Mouse (Mus musculus): ENCODE results near the gene Fbxo44. TPM values are rescaled to one million over a fixed set of nuclear protein-coding genes. Genes with fewer than 3 reads are reported as not detected.
"Not testable (repeated sequence)": the region's sequence is repeated elsewhere in the genome, so short reads cannot be mapped to it uniquely, and the experiment has no call there.

Fbxo44 gene
- polyA plus RNA-seq, 1 experiment, result 3.5 TPM

DNA sequence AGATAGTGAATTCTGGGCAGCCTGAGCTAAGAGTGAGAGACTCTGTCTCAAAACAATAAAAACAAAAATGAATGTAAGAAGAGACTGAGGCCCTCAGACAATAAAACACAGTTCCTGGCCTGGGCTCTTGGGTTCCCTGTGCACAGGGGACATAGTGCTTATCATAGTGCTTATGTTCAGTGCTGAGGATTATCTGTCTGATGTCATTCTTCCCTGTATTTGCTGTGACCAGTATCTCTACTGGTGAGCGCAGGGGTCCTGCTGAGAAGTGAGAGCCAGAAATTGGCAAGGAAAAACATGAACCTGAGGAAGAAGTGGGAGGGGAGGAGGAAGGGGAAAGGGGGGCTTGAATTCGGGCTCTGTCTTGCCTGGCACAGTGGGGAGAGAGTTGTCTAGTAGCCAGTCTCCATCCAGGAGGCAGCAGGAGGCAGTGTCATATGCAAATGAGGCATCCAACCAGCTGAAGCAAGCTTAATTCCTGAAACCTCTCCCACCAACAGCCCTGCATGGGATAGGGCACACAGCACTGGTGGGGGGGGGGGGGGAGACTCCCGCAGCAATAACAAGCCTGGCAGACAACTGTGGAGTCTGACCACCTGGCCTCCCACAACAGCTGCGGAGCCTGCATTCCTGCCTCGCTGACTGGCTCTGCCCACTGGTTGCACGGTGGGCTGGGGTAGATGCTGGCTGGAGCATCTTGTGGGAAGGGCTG, 38.1 kb downstream of the Fbxo44 start:
- no peak for TF ChIP-seq POLR2A (IDR thresholded peaks at IDR 0.05; ENCODE audit: low read depth, low read length)
- TF ChIP-seq CTCF (IDR thresholded peaks at IDR 0.05; ENCODE audit: extremely low read depth, insufficient read depth, insufficient read length, insufficient replicate concordance), result no peak
- no peak for DNase-seq (ENCODE audit: low read depth in 1 of 2, low spot score in 2 of 2)
- Histone ChIP-seq H3K4me3 (ENCODE audit: extremely low read depth, insufficient read depth, insufficient read length) (no peak overlapping the region), H3K27me3 (ENCODE audit: control insufficient read depth, insufficient read depth, low read length) (no peaks in the 10 kb centered on the region), H3K27ac (ENCODE audit: insufficient read depth, low read length) (no peak overlapping the region), H3K36me3 (ENCODE audit: control insufficient read depth, insufficient read depth, low read length) (no peaks in the 10 kb centered on the region), H3K4me1 (ENCODE audit: control insufficient read depth, insufficient read depth, insufficient read length) (no peaks in the 10 kb centered on the region)
- WGBS, result 53% methylated on average over 6 of the region's 6 CpGs

- 82% methylated on average over 4 of the region's 4 CpGs for WGBS
- Histone ChIP-seq H3K27ac (ENCODE audit: insufficient read depth, low read length) (no peak overlapping the region), H3K4me1 (ENCODE audit: control insufficient read depth, insufficient read depth, insufficient read length) (no peaks in the 10 kb centered on the region), H3K36me3 (ENCODE audit: control insufficient read depth, insufficient read depth, low read length) (no peaks in the 10 kb centered on the region), H3K4me3 (ENCODE audit: extremely low read depth, insufficient read depth, insufficient read length) (no peak overlapping the region), H3K27me3 (ENCODE audit: control insufficient read depth, insufficient read depth, low read length) (no peaks in the 10 kb centered on the region)
- no peak for TF ChIP-seq POLR2A (IDR thresholded peaks at IDR 0.05; ENCODE audit: low read depth, low read length)
- TF ChIP-seq CTCF (IDR thresholded peaks at IDR 0.05; ENCODE audit: extremely low read depth, insufficient read depth, insufficient read length, insufficient replicate concordance), result no peak
- no peak for DNase-seq (ENCODE audit: low read depth in 1 of 2, low spot score in 2 of 2)
These were observed 38.9 kb downstream of the Fbxo44 start for GRCm38 (mm10) chr4:148121362-148121761.

DNA sequence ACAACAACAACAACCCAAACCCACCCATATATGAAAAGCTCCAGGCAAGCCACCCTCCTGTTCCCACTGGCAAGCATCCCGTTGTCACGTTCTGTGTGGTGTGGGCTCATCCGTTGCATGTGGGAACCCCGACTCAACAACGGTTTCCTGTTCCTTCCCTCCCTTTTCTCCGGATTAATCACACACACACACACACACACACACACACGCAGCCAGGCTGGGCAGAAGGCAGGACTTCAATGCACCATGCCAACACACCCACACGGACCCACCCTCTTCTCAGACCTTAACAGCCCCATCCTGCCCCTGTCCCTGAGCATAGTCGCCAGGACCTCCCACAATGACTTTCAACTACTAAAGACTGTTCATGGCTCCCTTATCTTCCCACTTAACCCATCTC, 39.7 kb downstream of the Fbxo44 start:
- Histone ChIP-seq H3K4me1 (ENCODE audit: control insufficient read depth, insufficient read depth, insufficient read length) (no peaks in the 10 kb centered on the region), H3K36me3 (ENCODE audit: control insufficient read depth, insufficient read depth, low read length) (no peaks in the 10 kb centered on the region), H3K4me3 (ENCODE audit: extremely low read depth, insufficient read depth, insufficient read length) (no peak overlapping the region), H3K27me3 (ENCODE audit: control insufficient read depth, insufficient read depth, low read length) (no peaks in the 10 kb centered on the region), H3K27ac (ENCODE audit: insufficient read depth, low read length) (no peak overlapping the region)
- TF ChIP-seq POLR2A (IDR thresholded peaks at IDR 0.05; ENCODE audit: low read depth, low read length), result no peak
- no peak for TF ChIP-seq CTCF (IDR thresholded peaks at IDR 0.05; ENCODE audit: extremely low read depth, insufficient read depth, insufficient read length, insufficient replicate concordance)
- DNase-seq (ENCODE audit: low read depth in 1 of 2, low spot score in 2 of 2), result no peak
- 53% methylated on average over 9 of the region's 9 CpGs for WGBS

GRCm38 (mm10) chr4:148119578-148119977, 40.7 kb downstream of the Fbxo44 start:
- not testable (repeated sequence) for H3K4me3 ChIP-seq (ENCODE audit: extremely low read depth, insufficient read depth, insufficient read length); DNase-seq (ENCODE audit: low read depth in 1 of 2, low spot score in 2 of 2)

DNA sequence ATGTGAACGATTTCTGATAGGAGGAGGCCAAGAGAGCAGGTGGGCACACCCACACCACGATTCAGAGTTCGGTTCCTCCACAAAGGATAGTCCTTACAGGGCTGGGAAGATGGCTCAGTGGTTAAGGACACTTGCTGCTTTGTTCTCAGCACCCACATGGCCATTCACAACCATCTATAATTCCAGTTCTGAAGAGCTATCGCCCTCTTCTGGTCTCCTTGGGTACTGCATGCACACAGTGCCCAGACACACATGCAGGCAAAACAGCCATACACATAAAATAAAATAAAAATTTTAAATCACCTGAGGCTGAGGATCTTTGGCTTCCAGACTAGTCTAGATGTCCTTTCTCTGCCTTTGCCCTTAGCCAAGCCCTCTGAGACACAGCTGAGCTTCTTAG, 42.9 kb downstream of the Fbxo44 start:
- no peak for DNase-seq (ENCODE audit: low read depth in 1 of 2, low spot score in 2 of 2)
- H3K27ac ChIP-seq (ENCODE audit: insufficient read depth, low read length), result no peak overlapping the region
- no peaks in the 10 kb centered on the region for H3K4me1 ChIP-seq (ENCODE audit: control insufficient read depth, insufficient read depth, insufficient read length)
- WGBS, result 74% methylated on average over 4 of the region's 4 CpGs
- no peaks in the 10 kb centered on the region for H3K27me3 ChIP-seq (ENCODE audit: control insufficient read depth, insufficient read depth, low read length)
- TF ChIP-seq POLR2A (IDR thresholded peaks at IDR 0.05; ENCODE audit: low read depth, low read length) (no peak), CTCF (IDR thresholded peaks at IDR 0.05; ENCODE audit: extremely low read depth, insufficient read depth, insufficient read length, insufficient replicate concordance) (no peak)
- no peaks in the 10 kb centered on the region for H3K36me3 ChIP-seq (ENCODE audit: control insufficient read depth, insufficient read depth, low read length)
- H3K4me3 ChIP-seq (ENCODE audit: extremely low read depth, insufficient read depth, insufficient read length), result no peak overlapping the region

More at GRCm38 (mm10) chr4:148119578-148119977, 40.7 kb downstream of the Fbxo44 start:
- 83% methylated on average over 9 of the region's 9 CpGs for WGBS
- not testable (repeated sequence) for H3K4me1 ChIP-seq (ENCODE audit: control insufficient read depth, insufficient read depth, insufficient read length); H3K27me3 ChIP-seq (ENCODE audit: control insufficient read depth, insufficient read depth, low read length); H3K36me3 ChIP-seq (ENCODE audit: control insufficient read depth, insufficient read depth, low read length); H3K27ac ChIP-seq (ENCODE audit: insufficient read depth, low read length)

DNA sequence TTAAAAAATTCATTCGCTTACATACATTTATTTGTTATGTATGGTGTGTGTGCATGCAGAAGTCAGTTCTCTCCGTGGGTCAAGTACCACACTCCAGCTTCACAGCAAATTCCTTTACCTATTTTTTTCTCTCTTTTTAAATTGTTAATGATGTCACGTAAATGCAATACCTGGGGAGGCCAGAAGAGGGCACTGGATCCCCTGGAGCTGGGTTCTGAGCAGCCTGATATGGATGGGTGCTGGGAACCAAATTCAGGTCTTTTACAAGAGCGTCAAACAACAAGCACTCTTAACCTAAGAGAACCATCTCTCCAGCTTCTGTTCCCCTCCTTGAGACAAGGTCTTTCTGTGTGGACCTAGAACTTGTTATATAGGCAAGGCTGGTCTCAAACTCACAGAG, 43.6 kb downstream of the Fbxo44 start:
- no peak for TF ChIP-seq POLR2A (IDR thresholded peaks at IDR 0.05; ENCODE audit: low read depth, low read length)
- no peak for TF ChIP-seq CTCF (IDR thresholded peaks at IDR 0.05; ENCODE audit: extremely low read depth, insufficient read depth, insufficient read length, insufficient replicate concordance)
- no peak overlapping the region for H3K27ac ChIP-seq (ENCODE audit: insufficient read depth, low read length)
- H3K36me3 ChIP-seq (ENCODE audit: control insufficient read depth, insufficient read depth, low read length), result no peaks in the 10 kb centered on the region
- no peak for DNase-seq (ENCODE audit: low read depth in 1 of 2, low spot score in 2 of 2)
- no peak overlapping the region for H3K4me3 ChIP-seq (ENCODE audit: extremely low read depth, insufficient read depth, insufficient read length)
- 80% methylated on average over 4 of the region's 4 CpGs for WGBS
- H3K4me1 ChIP-seq (ENCODE audit: control insufficient read depth, insufficient read depth, insufficient read length), result no peaks in the 10 kb centered on the region
- no peaks in the 10 kb centered on the region for H3K27me3 ChIP-seq (ENCODE audit: control insufficient read depth, insufficient read depth, low read length)

DNA sequence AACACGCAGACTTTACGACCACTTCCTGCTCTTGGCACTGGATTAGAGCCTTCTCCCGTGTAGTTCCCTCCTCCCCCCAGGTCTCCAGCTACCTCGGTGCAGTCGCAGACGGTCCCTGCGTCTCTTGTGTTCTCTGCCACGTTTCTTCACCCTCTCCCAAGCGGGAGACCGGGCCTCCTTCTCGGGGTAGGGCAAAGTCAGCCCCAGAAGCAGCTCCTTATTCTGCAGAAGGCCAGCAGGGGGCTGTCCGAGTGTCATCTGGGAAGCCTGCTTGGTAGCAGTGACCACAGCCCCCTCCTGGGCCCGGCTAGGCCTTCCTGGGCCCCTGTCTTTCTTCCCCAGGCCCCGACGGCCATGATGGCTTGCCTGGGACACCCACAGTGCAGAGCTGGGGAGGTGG, 44.8 kb downstream of the Fbxo44 start:
- DNase-seq (ENCODE audit: low read depth in 1 of 2, low spot score in 2 of 2), result peak; percentile 17 to 45
- no peak overlapping the region for H3K4me3 ChIP-seq (ENCODE audit: extremely low read depth, insufficient read depth, insufficient read length)
- TF ChIP-seq POLR2A (IDR thresholded peaks at IDR 0.05; ENCODE audit: low read depth, low read length) (no peak), CTCF (IDR thresholded peaks at IDR 0.05; ENCODE audit: extremely low read depth, insufficient read depth, insufficient read length, insufficient replicate concordance) (peak; percentile 39; the same call in 1 of the 2 replicates)

More for the DNA sequence above, 44.8 kb downstream of the Fbxo44 start:
- Histone ChIP-seq H3K27ac (ENCODE audit: insufficient read depth, low read length) (no peak overlapping the region), H3K27me3 (ENCODE audit: control insufficient read depth, insufficient read depth, low read length) (no peaks in the 10 kb centered on the region), H3K4me1 (ENCODE audit: control insufficient read depth, insufficient read depth, insufficient read length) (no peaks in the 10 kb centered on the region), H3K36me3 (ENCODE audit: control insufficient read depth, insufficient read depth, low read length) (no peaks in the 10 kb centered on the region)
- WGBS, result 4% methylated on average over 15 of the region's 15 CpGs

All from spleen, adult 2 months (tissue).